Mouse (Mus musculus) small intestine, adult 2 months (tissue): Measurements from ENCODE around the gene Olfr288.

Experiments
- CTCF ChIP-seq: fragments of 200-500 bp; IDR thresholded peaks from 2 replicates; pipeline ENCODE4 v1.5.1; 2012; ENCODE audit warnings: low read depth, mild to moderate bottlenecking, control low read depth, inconsistent platforms, low read length, moderate library complexity, mixed read lengths; ENCODE audit not compliant: insufficient replicate concordance, insufficient read length; ENCODE audit errors: extremely low read depth
- POLR2A ChIP-seq: fragments of 200-500 bp; IDR thresholded peaks from 2 replicates; pipeline ENCODE4 v1.6.1; 2012; ENCODE audit warnings: low read depth, mild to moderate bottlenecking, control low read depth, inconsistent platforms, low read length, moderate library complexity

GRCm38 (mm10) chr15:98152916-98153315 lies 42.4 kb downstream of the Olfr288 start:
- no peak for TF ChIP-seq POLR2A
- TF ChIP-seq CTCF: no peak
